Mouse (Mus musculus) ZHBTc4 (cell line): ENCODE data around the gene Ptp4a2.

Experiments used
- DNase-seq: peaks from one replicate; pipeline ENCODE4 v3.0.0-alpha.2; 2011; ENCODE audit warnings: low read depth, low spot score

The Ptp4a2 gene

GRCm38 (mm10) chr4:129853053-129853452 is 42.0 kb downstream of the Ptp4a2 start:
- no peak for DNase-seq

- no peak for DNase-seq
Observed at GRCm38 (mm10) chr4:129853996-129854395, 43.0 kb downstream of the Ptp4a2 start.

- peak; percentile 26 for DNase-seq
Observed at GRCm38 (mm10) chr4:129854615-129855014, 43.6 kb downstream of the Ptp4a2 start.

- DNase-seq, result peak; percentile 33
Observed at GRCm38 (mm10) chr4:129855051-129855970, 44.3 kb downstream of the Ptp4a2 start.

- no peak for DNase-seq
Observed at GRCm38 (mm10) chr4:129860456-129860855, 49.4 kb downstream of the Ptp4a2 start.

- no peak for DNase-seq
Observed at GRCm38 (mm10) chr4:129861400-129861799, 50.4 kb downstream of the Ptp4a2 start.

GRCm38 (mm10) chr4:129862357-129862756 is 51.3 kb downstream of the Ptp4a2 start:
- DNase-seq, result no peak

GRCm38 (mm10) chr4:129866171-129866570 is 55.2 kb downstream of the Ptp4a2 start:
- DNase-seq, result peak; percentile 81

GRCm38 (mm10) chr4:129868211-129868610 is 57.2 kb downstream of the Ptp4a2 start:
- no peak for DNase-seq

- DNase-seq, result no peak
Observed at GRCm38 (mm10) chr4:129870483-129870882, 59.5 kb downstream of the Ptp4a2 start.

- DNase-seq, result no peak
Observed at GRCm38 (mm10) chr4:129872376-129872922, 61.4 kb downstream of the Ptp4a2 start.

GRCm38 (mm10) chr4:129874805-129875204 is 63.8 kb downstream of the Ptp4a2 start:
- no peak for DNase-seq

GRCm38 (mm10) chr4:129875406-129875805 is 64.4 kb downstream of the Ptp4a2 start:
- no peak for DNase-seq

GRCm38 (mm10) chr4:129876831-129877764 is 66.1 kb downstream of the Ptp4a2 start:
- peak; percentile 90 for DNase-seq

- no peak for DNase-seq
Observed at GRCm38 (mm10) chr4:129877967-129878655, 67.1 kb downstream of the Ptp4a2 start.

GRCm38 (mm10) chr4:129878656-129879145 is 67.7 kb downstream of the Ptp4a2 start:
- no peak for DNase-seq

- no peak for DNase-seq
Observed at GRCm38 (mm10) chr4:129879206-129879780, 68.3 kb downstream of the Ptp4a2 start.

GRCm38 (mm10) chr4:129880615-129881014 is 69.6 kb downstream of the Ptp4a2 start:
- no peak for DNase-seq

GRCm38 (mm10) chr4:129881661-129882060 is 70.6 kb downstream of the Ptp4a2 start:
- no peak for DNase-seq

GRCm38 (mm10) chr4:129882555-129883293 is 71.7 kb downstream of the Ptp4a2 start:
- no peak for DNase-seq
